Mouse (Mus musculus): ENCODE measurements around the gene Fam117a. TPM values are rescaled to one million over a fixed set of nuclear protein-coding genes. Genes with fewer than 3 reads are reported as not detected.

Gene Fam117a
- total RNA-seq, 2 experiments from 2014 or later, result 11.3 to 14.0 TPM

GRCm38 (mm10) chr11:95326243-95326642 is 10.6 kb upstream of the Fam117a start:
- DNase-seq, result no peak
- intact Hi-C loops (cut with DNase I), result no loop called here

GRCm38 (mm10) chr11:95328629-95329028 is 8.2 kb upstream of the Fam117a start:
- DNase-seq, result no peak
- intact Hi-C loops (cut with DNase I), result no loop called here

- intact Hi-C loops (cut with DNase I), result no loop called here
- no peak for DNase-seq
Observed at GRCm38 (mm10) chr11:95330662-95331061, 6.2 kb upstream of the Fam117a start.

- intact Hi-C loops (cut with DNase I), result no loop called here
- DNase-seq, result no peak
Observed at GRCm38 (mm10) chr11:95333209-95333608, 3.6 kb upstream of the Fam117a start.

GRCm38 (mm10) chr11:95333805-95334204 is 3.0 kb upstream of the Fam117a start:
- intact Hi-C loops (cut with DNase I), result no loop called here

GRCm38 (mm10) chr11:95334448-95335060 is 2.3 kb upstream of the Fam117a start:
- DNase-seq, result no peak
- intact Hi-C loops (cut with DNase I), result loop anchor here (5.0 kb wide), 1 partner anchor 48 kb away; the partner anchor contains the start of gene Slc35b1

More at GRCm38 (mm10) chr11:95333805-95334204, 3.0 kb upstream of the Fam117a start:
- no peak for DNase-seq

GRCm38 (mm10) chr11:95337129-95337813 is 453 bp downstream of the Fam117a start:
- intact Hi-C loops (cut with DNase I), result loop anchor here (2.0 to 5.0 kb wide), 2 partner anchors 24 to 45 kb away; partner anchors contain the start of gene Slc35b1

GRCm38 (mm10) chr11:95337846-95338342 is 1.1 kb downstream of the Fam117a start:
- intact Hi-C loops (cut with DNase I), result loop anchor here (2.0 to 5.0 kb wide), 2 partner anchors 25 to 44 kb away; partner anchors contain the start of gene Slc35b1
- DNase-seq, result no peak

More at GRCm38 (mm10) chr11:95337129-95337813, 453 bp downstream of the Fam117a start:
- peak; percentile 66 to 72 for DNase-seq

- DNase-seq, result no peak
- intact Hi-C loops (cut with DNase I), result loop anchor here (5.0 kb wide), 1 partner anchor 43 kb away; the partner anchor contains the start of gene Slc35b1
Observed at GRCm38 (mm10) chr11:95339471-95340021, 2.7 kb downstream of the Fam117a start.

- DNase-seq, result no peak
- intact Hi-C loops (cut with DNase I), result no loop called here
Observed at GRCm38 (mm10) chr11:95340259-95340658, 3.4 kb downstream of the Fam117a start.

GRCm38 (mm10) chr11:95340664-95341063 is 3.8 kb downstream of the Fam117a start:
- intact Hi-C loops (cut with DNase I), result no loop called here
- DNase-seq, result no peak

GRCm38 (mm10) chr11:95343180-95343579 is 6.4 kb downstream of the Fam117a start:
- intact Hi-C loops (cut with DNase I), result no loop called here
- no peak for DNase-seq

- DNase-seq, result no peak
Observed at GRCm38 (mm10) chr11:95344181-95344580, 7.4 kb downstream of the Fam117a start.

GRCm38 (mm10) chr11:95350289-95350688 is 13.5 kb downstream of the Fam117a start:
- intact Hi-C loops (cut with DNase I), result no loop called here
- DNase-seq, result no peak

More at GRCm38 (mm10) chr11:95344181-95344580, 7.4 kb downstream of the Fam117a start:
- intact Hi-C loops (cut with DNase I), result no loop called here

GRCm38 (mm10) chr11:95350960-95351359 is 14.1 kb downstream of the Fam117a start:
- no peak for DNase-seq
- intact Hi-C loops (cut with DNase I), result no loop called here

- intact Hi-C loops (cut with DNase I), result no loop called here
- DNase-seq, result no peak
Observed at GRCm38 (mm10) chr11:95352686-95353085, 15.9 kb downstream of the Fam117a start.

- intact Hi-C loops (cut with DNase I), result no loop called here
- DNase-seq, result no peak
Observed at GRCm38 (mm10) chr11:95353226-95353625, 16.4 kb downstream of the Fam117a start.

GRCm38 (mm10) chr11:95354228-95354944 is 17.6 kb downstream of the Fam117a start:
- DNase-seq, result no peak

GRCm38 (mm10) chr11:95354945-95355660 is 18.3 kb downstream of the Fam117a start:
- intact Hi-C loops (cut with DNase I), result no loop called here
- no peak for DNase-seq

More at GRCm38 (mm10) chr11:95354228-95354944, 17.6 kb downstream of the Fam117a start:
- intact Hi-C loops (cut with DNase I), result no loop called here

GRCm38 (mm10) chr11:95355661-95356011 is 18.8 kb downstream of the Fam117a start:
- no peak for DNase-seq
- intact Hi-C loops (cut with DNase I), result no loop called here
